Mouse (Mus musculus) spleen, postnatal 36 days (tissue): ENCODE measurements around the gene Skint7.
"Not testable (repeated sequence)": the region's sequence is repeated elsewhere in the genome, so short reads cannot be mapped to it uniquely, and the experiment has no call there.

Source experiments
- DNase-seq, 2 experiments: peaks; one replicate each; pipeline ENCODE4 v3.0.0; 2022; ENCODE audit warnings: low spot score in 2 of 2, mixed read lengths in 1 of 2

Skint7 gene

GRCm38 (mm10) chr4:111972623-111973022, at the start of gene Skint7:
Gene Skint7, plus strand, starts transcription at chr4:111972923.
- no peak for DNase-seq

- DNase-seq, result no peak
Observed at GRCm38 (mm10) chr4:111961309-111961708, 11.4 kb upstream of the Skint7 start.

- not testable (repeated sequence) for DNase-seq
Observed at GRCm38 (mm10) chr4:111963241-111963640, 9.5 kb upstream of the Skint7 start.

GRCm38 (mm10) chr4:111963669-111964068, 9.1 kb upstream of the Skint7 start:
- DNase-seq, result no peak

- no peak for DNase-seq
Observed at GRCm38 (mm10) chr4:112005969-112006368, 33.2 kb downstream of the Skint7 start, which contains the start of gene Skint1. Gene Skint1, plus strand, starts transcription at chr4:112006269.
